Mouse (Mus musculus) midbrain, postnatal 0 days (tissue): ENCODE results near the gene Gm35549. TPM values are rescaled to one million over a fixed set of nuclear protein-coding genes. Genes with fewer than 3 reads are reported as not detected.

Experiments used
- ATAC-seq: fragments of 200-750 bp; cut with Nextera tagmentation; 2 replicates; pipeline ENCODE4 v1.8.0; 2017; ENCODE audit warnings: moderate number of reproducible peaks, mild to moderate bottlenecking, moderate TSS enrichment, moderate library complexity; ENCODE audit not compliant: low FRiP score
- DNase-seq: peaks from one replicate; pipeline ENCODE4 v3.0.0-alpha.2; 2015; ENCODE audit warnings: low spot score
- H3K27ac ChIP-seq: fragments of 300-500 bp; sonication (generic); 2 replicates; pipeline ENCODE4 v1.5.1; 2014; ENCODE audit warnings: low read depth, mild to moderate bottlenecking, low read length, mixed read lengths
- H3K27me3 ChIP-seq: fragments of 300-500 bp; sonication (generic); 2 replicates; pipeline ENCODE4 v1.6.1; 2014; ENCODE audit warnings: low read length, control low read depth, mixed read lengths; ENCODE audit not compliant: insufficient read depth
- H3K36me3 ChIP-seq: fragments of 300-500 bp; sonication (generic); 2 replicates; pipeline ENCODE4 v1.6.1; 2014; ENCODE audit warnings: low read length, control low read depth, mixed read lengths; ENCODE audit not compliant: insufficient read depth
- H3K4me1 ChIP-seq: fragments of 300-500 bp; sonication (generic); 2 replicates; pipeline ENCODE4 v1.6.1; 2014; ENCODE audit warnings: mild to moderate bottlenecking, control low read depth, antibody characterized with exemption, low read length, mixed read lengths; ENCODE audit not compliant: insufficient read depth
- H3K4me2 ChIP-seq: fragments of 300-500 bp; sonication (generic); 2 replicates; pipeline ENCODE4 v1.6.1; 2014; ENCODE audit warnings: low read depth, mild to moderate bottlenecking, low read length, mixed read lengths; ENCODE audit not compliant: poor library complexity, severe bottlenecking
- H3K4me3 ChIP-seq: fragments of 300-500 bp; sonication (generic); 2 replicates; pipeline ENCODE4 v1.5.1; 2014; ENCODE audit warnings: low read depth, mild to moderate bottlenecking, low read length, moderate library complexity
- H3K9ac ChIP-seq: fragments of 300-500 bp; sonication (generic); replicated peaks from 2 replicates; pipeline ENCODE4 v1.6.1; 2014; ENCODE audit warnings: mild to moderate bottlenecking, low read length, moderate library complexity, mixed read lengths; ENCODE audit not compliant: poor library complexity, severe bottlenecking
- H3K9me3 ChIP-seq: fragments of 300-500 bp; sonication (generic); 2 replicates; pipeline ENCODE4 v1.6.1; 2016; ENCODE audit warnings: low read length, control low read depth
- CTCF ChIP-seq: IDR thresholded peaks from 2 replicates; pipeline ENCODE4 v1.5.1; 2016; ENCODE audit warnings: antibody characterized with exemption, mild to moderate bottlenecking
- WGBS: fragments of 180-500 bp; shearing (Covaris S2); extraction: QIAGEN DNeasy Blood & Tissue Kit; methylation state at CpG from one replicate; pipeline ENCODE4 v1.1.7; 2014; 5-methylcytosine and 5-hydroxymethylcytosine counted together
- polyA plus RNA-seq: library from polyadenylated mRNA; unstranded; fragments of >200 nt; fragmentation: Nextera tagmentation; extraction: Ambion mirVana; gene quantifications from 2 replicates; pipeline ENCODE4 v1.2.1, GENCODE M21; 2015
- total RNA-seq: library from RNA; depleted of rRNA; stranded (reverse); fragments of >200 nt; gene quantifications from 2 replicates; pipeline ENCODE4 v1.2.3, GENCODE M21; 2014

The Gm35549 gene
- total and polyA plus RNA-seq, 2 experiments from 2014 or later: 0.27 TPM; not detected in 1

DNA sequence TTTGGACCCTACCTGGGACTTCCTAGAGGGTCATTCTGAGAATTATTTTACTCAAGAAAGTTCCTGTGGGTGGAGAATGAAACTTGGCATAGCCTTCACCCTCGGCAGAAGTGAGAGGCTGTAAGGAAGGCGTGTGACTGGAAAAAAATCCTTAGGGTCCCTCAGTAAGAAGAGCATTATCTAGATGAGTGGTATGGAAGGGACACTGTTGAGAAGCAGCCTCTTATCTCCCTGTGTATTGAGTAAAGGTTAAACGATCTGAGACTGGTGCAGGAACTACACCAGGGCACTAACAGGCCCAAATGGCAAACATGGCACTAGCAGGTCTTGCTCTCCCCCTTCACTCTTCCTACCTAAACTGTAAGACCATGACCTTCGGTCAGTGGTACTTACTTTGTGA lies 22.4 kb upstream of the Gm35549 start:
- Histone ChIP-seq H3K4me2 (peak overlapping the region; percentile 51), H3K9ac (0 out of 2 replicates have a peak overlapping the region, but pooled peaks have one; percentile 78), H3K36me3 (peaks cover 11% of the 10 kb centered on the region; the same call in 1 of the 2 replicates), H3K9me3 (0 out of 2 replicates have a peak, but pooled peaks cover 9% of the 10 kb centered on the region), H3K27me3 (no peaks in the 10 kb centered on the region), H3K27ac (peak overlapping the region; percentile 85; the same call in 1 of the 2 replicates), H3K4me1 (peaks cover 12% of the 10 kb centered on the region; the same call in 1 of the 2 replicates), H3K4me3 (peak overlapping the region; percentile 81)
- WGBS: 86% methylated on average over 4 of the region's 4 CpGs
- no peak for TF ChIP-seq CTCF
- peak; percentile 21; the same call in 1 of the 2 replicates for ATAC-seq
- no peak for DNase-seq

DNA sequence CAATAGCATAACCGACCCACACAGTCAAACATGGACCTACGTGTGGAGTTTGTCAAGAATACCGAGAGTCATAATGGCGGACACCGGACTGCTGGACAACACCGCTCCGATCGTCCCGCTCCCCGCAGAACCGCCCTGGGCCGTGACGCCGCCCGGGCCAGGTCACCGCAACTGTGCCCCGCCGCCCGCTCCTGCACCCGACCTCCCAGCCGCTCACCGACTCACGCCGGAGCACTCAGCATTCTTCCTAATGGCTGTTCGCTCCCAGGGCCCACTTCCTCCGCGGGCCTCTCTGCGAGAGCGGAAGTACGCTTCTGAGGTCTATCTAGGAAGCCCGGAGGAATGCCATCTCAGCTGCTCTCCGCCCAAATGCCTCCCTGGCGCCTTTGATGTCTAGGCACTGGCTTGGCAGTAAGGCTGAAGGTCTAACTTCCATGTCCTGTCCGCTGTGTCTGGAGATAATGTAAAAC lies 21.9 kb upstream of the Gm35549 start, which contains the start of gene Zfp445:
Gene Zfp445 (minus strand): TSS at position 310 of the 470 bp plus-strand sequence.
- ATAC-seq (peak; percentile 91), DNase-seq (peak; percentile 91)
- Histone ChIP-seq H3K4me2 (peak within 1 kb of the TSS; percentile 52), H3K27ac (peak within 1 kb of the TSS; percentile 85), H3K4me3 (peak within 1 kb of the TSS; percentile 81), H3K27me3 (no peaks in the 10 kb centered on the region), H3K4me1 (peaks cover 12% of the 10 kb centered on the region; the same call in 1 of the 2 replicates), H3K9ac (peak within 1 kb of the TSS; percentile 78), H3K36me3 (peaks cover 11% of the 10 kb centered on the region; the same call in 1 of the 2 replicates), H3K9me3 (0 out of 2 replicates have a peak, but pooled peaks cover 9% of the 10 kb centered on the region)
- WGBS: under 1% methylated on average over 34 of the region's 34 CpGs
- no peak for TF ChIP-seq CTCF

DNA sequence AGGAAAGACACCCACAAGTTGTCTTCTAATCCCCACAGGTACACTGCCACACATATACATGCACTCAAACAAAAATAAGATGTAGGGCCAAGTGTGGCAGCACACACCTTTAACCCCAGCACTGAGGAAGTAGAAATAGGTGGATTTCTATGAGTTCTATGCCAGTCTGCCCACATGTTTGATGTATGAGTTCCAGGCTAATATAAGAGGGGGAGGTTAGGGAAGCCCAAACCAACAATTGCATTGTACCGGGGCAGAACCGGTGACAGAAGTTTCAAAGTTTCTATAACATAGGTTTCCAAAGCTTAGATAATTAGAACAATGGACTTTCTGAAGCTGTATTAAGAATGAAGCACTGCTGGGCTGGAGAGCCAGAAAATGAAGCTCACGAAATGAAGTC lies 21.0 kb upstream of the Gm35549 start:
- no peak for TF ChIP-seq CTCF
- Histone ChIP-seq H3K27me3 (no peaks in the 10 kb centered on the region), H3K9me3 (0 out of 2 replicates have a peak, but pooled peaks cover 4% of the 10 kb centered on the region), H3K27ac (no peak overlapping the region), H3K36me3 (peaks cover 11% of the 10 kb centered on the region; the same call in 1 of the 2 replicates), H3K9ac (peak overlapping the region; percentile 78; the same call in 1 of the 2 replicates), H3K4me3 (peak overlapping the region; percentile 81), H3K4me1 (peaks cover 12% of the 10 kb centered on the region; the same call in 1 of the 2 replicates), H3K4me2 (peak overlapping the region; percentile 52)
- ATAC-seq (no peak), DNase-seq (no peak)
- 64% methylated on average over 3 of the region's 3 CpGs for WGBS

DNA sequence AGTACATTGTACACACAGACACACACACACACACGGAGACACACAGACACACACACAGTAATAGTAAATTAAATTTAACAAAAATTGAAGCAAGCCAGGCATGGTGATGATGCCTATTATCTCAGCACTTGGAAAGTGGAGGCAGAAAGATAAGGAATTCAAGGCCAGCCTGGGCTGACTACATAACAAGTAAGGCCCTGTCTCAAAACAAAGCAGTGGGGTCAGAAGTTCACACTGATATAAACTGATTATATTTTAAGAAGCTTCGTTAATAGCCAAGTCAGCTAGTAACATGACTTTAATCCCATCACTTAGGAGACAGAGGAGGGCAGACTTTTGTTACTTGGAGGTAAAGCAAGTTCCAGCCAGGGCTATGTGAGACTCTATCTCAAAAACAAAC lies 19.9 kb upstream of the Gm35549 start:
- DNase-seq (no peak), ATAC-seq (no peak)
- no peak for TF ChIP-seq CTCF
- 93% methylated on average over 2 of the region's 2 CpGs for WGBS
- Histone ChIP-seq H3K36me3 (peaks cover 20% of the 10 kb centered on the region), H3K27me3 (no peaks in the 10 kb centered on the region), H3K27ac (no peak overlapping the region), H3K9ac (no peak overlapping the region), H3K4me3 (no peak overlapping the region), H3K9me3 (0 out of 2 replicates have a peak, but pooled peaks cover 4% of the 10 kb centered on the region), H3K4me2 (no peak overlapping the region), H3K4me1 (peaks cover 12% of the 10 kb centered on the region; the same call in 1 of the 2 replicates)

DNA sequence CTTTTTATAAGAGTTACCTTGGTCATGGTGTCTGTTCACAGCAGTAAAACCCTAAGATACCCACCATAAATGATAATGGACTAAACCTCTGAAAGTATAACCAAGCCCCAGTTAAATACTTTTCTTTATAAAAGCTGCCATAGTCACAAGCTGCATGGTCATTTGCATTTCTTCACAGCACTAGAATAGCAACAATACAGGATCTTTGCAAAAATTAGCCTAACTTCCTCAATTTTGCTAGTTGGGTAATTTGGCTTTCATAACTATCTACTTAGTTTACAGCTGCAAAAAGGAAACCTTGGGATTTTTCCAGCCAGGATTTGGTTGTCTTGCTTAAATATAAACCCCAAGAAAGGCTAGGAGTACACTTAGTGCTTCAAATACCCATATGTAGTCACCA lies 16.9 kb upstream of the Gm35549 start:
- ATAC-seq (no peak), DNase-seq (no peak)
- TF ChIP-seq CTCF: no peak
- Histone ChIP-seq H3K27me3 (no peaks in the 10 kb centered on the region), H3K4me3 (no peak overlapping the region), H3K4me1 (peaks cover 12% of the 10 kb centered on the region; the same call in 1 of the 2 replicates), H3K27ac (no peak overlapping the region), H3K36me3 (peaks cover 42% of the 10 kb centered on the region), H3K9me3 (no peaks in the 10 kb centered on the region), H3K4me2 (no peak overlapping the region), H3K9ac (no peak overlapping the region)

DNA sequence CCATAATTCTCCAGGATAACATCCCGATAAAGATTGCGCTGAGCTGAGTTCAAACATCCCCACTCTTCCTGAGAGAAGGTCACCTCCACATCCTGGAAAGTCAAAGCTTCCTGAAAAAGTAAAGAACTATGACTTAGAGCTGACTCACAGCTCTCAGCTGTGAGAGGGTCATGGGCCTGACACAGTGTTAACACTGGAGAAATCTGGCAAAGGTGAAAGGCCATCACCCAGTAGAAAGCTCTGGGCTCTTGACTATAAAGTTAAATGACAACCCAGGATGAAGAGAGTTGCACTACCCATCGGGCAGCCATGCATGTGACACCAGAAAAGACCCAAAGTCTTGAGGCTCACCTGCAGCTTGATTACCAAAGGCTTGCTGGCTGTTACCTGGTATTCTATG lies 12.9 kb upstream of the Gm35549 start:
- H3K9me3 ChIP-seq: no peaks in the 10 kb centered on the region
- WGBS: 96% methylated on average over 3 of the region's 3 CpGs
- H3K4me2 ChIP-seq: no peak overlapping the region
- H3K27ac ChIP-seq: no peak overlapping the region
- no peak for ATAC-seq
- H3K27me3 ChIP-seq: no peaks in the 10 kb centered on the region
- H3K36me3 ChIP-seq: peaks cover 66% of the 10 kb centered on the region
- no peaks in the 10 kb centered on the region for H3K4me1 ChIP-seq
- H3K4me3 ChIP-seq: no peak overlapping the region
- no peak overlapping the region for H3K9ac ChIP-seq
- no peak for TF ChIP-seq CTCF
- no peak for DNase-seq
